Mouse (Mus musculus): ENCODE results near the gene Lpar3. TPM values are rescaled to one million over a fixed set of nuclear protein-coding genes. Genes with fewer than 3 reads are reported as not detected.

The Lpar3 gene
- total RNA-seq, 2 experiments from 2014 or later: 0.33 to 0.45 TPM

- no peak for DNase-seq (ENCODE audit: low spot score in 2 of 2)
These were observed 86.6 kb downstream of the Lpar3 start for GRCm38 (mm10) chr3:146307341-146307740.

- no peak for DNase-seq (ENCODE audit: low spot score in 2 of 2)
These were observed 87.1 kb downstream of the Lpar3 start for GRCm38 (mm10) chr3:146307886-146308285.

GRCm38 (mm10) chr3:146309586-146309985 lies 88.8 kb downstream of the Lpar3 start:
- no peak for DNase-seq (ENCODE audit: low spot score in 2 of 2)

- DNase-seq (ENCODE audit: low spot score in 2 of 2): no peak
These were observed 90.4 kb downstream of the Lpar3 start for GRCm38 (mm10) chr3:146311121-146311538.

- DNase-seq (ENCODE audit: low spot score in 2 of 2): no peak
These were observed 94.7 kb downstream of the Lpar3 start for GRCm38 (mm10) chr3:146315414-146315813.

GRCm38 (mm10) chr3:146316293-146316692 lies 95.5 kb downstream of the Lpar3 start:
- no peak for DNase-seq (ENCODE audit: low spot score in 2 of 2)

GRCm38 (mm10) chr3:146317366-146317765 lies 96.6 kb downstream of the Lpar3 start:
- no peak for DNase-seq (ENCODE audit: low spot score in 2 of 2)

- DNase-seq (ENCODE audit: low spot score in 2 of 2): no peak
These were observed 97.1 kb downstream of the Lpar3 start for GRCm38 (mm10) chr3:146317911-146318310.

GRCm38 (mm10) chr3:146318520-146318938 lies 97.8 kb downstream of the Lpar3 start:
- DNase-seq (ENCODE audit: low spot score in 2 of 2): no peak

- peak in 1 of 2 experiments; percentile 26 for DNase-seq (ENCODE audit: low spot score in 2 of 2)
These were observed 98.2 kb downstream of the Lpar3 start for GRCm38 (mm10) chr3:146318987-146319386.

GRCm38 (mm10) chr3:146319503-146319902 lies 98.7 kb downstream of the Lpar3 start:
- DNase-seq (ENCODE audit: low spot score in 2 of 2): no peak

GRCm38 (mm10) chr3:146324949-146325348 lies 104.2 kb downstream of the Lpar3 start:
- DNase-seq (ENCODE audit: low spot score in 2 of 2): peak in 1 of 2 experiments; percentile 18

GRCm38 (mm10) chr3:146326743-146327536 lies 106.2 kb downstream of the Lpar3 start:
- DNase-seq (ENCODE audit: low spot score in 2 of 2): no peak

GRCm38 (mm10) chr3:146327537-146328255 lies 106.9 kb downstream of the Lpar3 start:
- peak; percentile 71 to 86 for DNase-seq (ENCODE audit: low spot score in 2 of 2)

- no peak for DNase-seq (ENCODE audit: low spot score in 2 of 2)
These were observed 108.0 kb downstream of the Lpar3 start for GRCm38 (mm10) chr3:146328749-146329148.

GRCm38 (mm10) chr3:146331819-146332218 lies 111.1 kb downstream of the Lpar3 start:
- DNase-seq (ENCODE audit: low spot score in 2 of 2): no peak

GRCm38 (mm10) chr3:146333270-146333669 lies 112.5 kb downstream of the Lpar3 start:
- DNase-seq (ENCODE audit: low spot score in 2 of 2): no peak

GRCm38 (mm10) chr3:146334070-146334469 lies 113.3 kb downstream of the Lpar3 start:
- DNase-seq (ENCODE audit: low spot score in 2 of 2): peak in 1 of 2 experiments; percentile 7
